ENCODE assay signal across 22 mouse cellular contexts in the genomic region with DNA sequence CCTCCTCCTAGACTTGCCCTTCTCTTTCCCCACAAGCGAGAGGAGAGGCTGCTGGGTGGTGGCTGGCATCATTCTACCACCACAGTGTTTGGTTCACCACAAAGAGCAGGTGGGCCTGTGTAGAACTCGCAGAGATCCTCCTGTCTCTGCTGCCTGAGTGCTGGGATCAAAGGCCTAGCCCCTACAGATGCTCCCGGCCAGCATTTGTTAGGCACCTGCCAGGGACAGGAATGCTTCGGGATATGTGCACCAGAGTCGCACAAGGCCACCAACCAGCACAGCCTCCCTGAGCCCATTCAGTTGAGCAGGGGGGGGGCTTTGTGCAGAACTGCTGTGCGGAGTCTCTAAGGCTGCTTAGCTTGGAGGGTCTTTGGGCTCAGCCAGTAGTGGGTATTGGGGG. TPM values are rescaled to one million over a fixed set of nuclear protein-coding genes. Genes with fewer than 3 reads are reported as not detected.
A peak's percentile ranks its signal among the peaks of the same experiment; 100 is the strongest.
DNase-seq lines count a peak whose midpoint lies in the region; ATAC-seq and TF ChIP-seq lines count a peak whose summit lies in the region.
"Had no signal": no experiment of that assay in that cellular context is flagged by ENCODE, and none has a peak within 500 bp of the region (broad histone marks: within the 10 kb centered on the region; RNA-seq: fewer than 3 reads in every experiment).

No protein-coding gene starts in this region.

- no peak overlapping the region for H3K4me2 ChIP-seq in hindbrain, embryonic 16.5 days (ENCODE audit: low read length)
- 0 out of 2 replicates have a peak overlapping the region, but pooled peaks have one; percentile 3 for H3K4me2 ChIP-seq in intestine, embryonic 14.5 days (ENCODE audit: low read length)
- H3K4me2 ChIP-seq: hindbrain, embryonic 12.5 days; lung, embryonic 15.5 days; midbrain, embryonic 15.5 days had no signal

- no peak for TF ChIP-seq CTCF in ES-Bruce4 (IDR thresholded peaks at IDR 0.05; ENCODE audit: low read depth, low read length)
- TF ChIP-seq CTCF in small intestine, adult 2 months (IDR thresholded peaks at IDR 0.05; ENCODE audit: extremely low read depth, insufficient read length, insufficient replicate concordance, low read depth, low read length), result no peak

- no peaks in the 10 kb centered on the region for H3K27me3 ChIP-seq in hindbrain, embryonic 10.5 days (ENCODE audit: insufficient read depth, poor library complexity, severe bottlenecking)
- H3K27me3 ChIP-seq in hindbrain, embryonic 16.5 days (replicated peaks; ENCODE audit: control insufficient read depth, insufficient read depth, low read length), result no peaks in the 10 kb centered on the region
- H3K27me3 ChIP-seq in ES-Bruce4 (ENCODE audit: control insufficient read depth, insufficient read depth, low read length, poor library complexity, severe bottlenecking), result no peaks in the 10 kb centered on the region
- no peaks in the 10 kb centered on the region for H3K27me3 ChIP-seq in intestine, embryonic 14.5 days (replicated peaks; ENCODE audit: control insufficient read depth, insufficient read depth, low read length)
- H3K27me3 ChIP-seq in small intestine, adult 2 months (ENCODE audit: control insufficient read depth, insufficient read depth, low read length), result no peaks in the 10 kb centered on the region
- H3K27me3 ChIP-seq: CH12.LX; hindbrain, embryonic 12.5 days; lung, embryonic 15.5 days; midbrain, embryonic 15.5 days had no signal

- no peak overlapping the region for H3K9ac ChIP-seq in hindbrain, embryonic 16.5 days (ENCODE audit: low read depth, low read length)
- peak overlapping the region; percentile 69 for H3K9ac ChIP-seq in ES-Bruce4 (ENCODE audit: low read depth, poor library complexity, severe bottlenecking)
- no peak overlapping the region for H3K9ac ChIP-seq in intestine, embryonic 14.5 days (ENCODE audit: low read length)
- H3K9ac ChIP-seq: hindbrain, embryonic 12.5 days; lung, embryonic 15.5 days; midbrain, embryonic 15.5 days had no signal

- H3K9me3 ChIP-seq in hindbrain, embryonic 10.5 days, result no peaks in the 10 kb centered on the region
- H3K9me3 ChIP-seq in hindbrain, embryonic 16.5 days (ENCODE audit: control insufficient read depth, low read length), result no peaks in the 10 kb centered on the region
- H3K9me3 ChIP-seq in ES-Bruce4 (replicated peaks; ENCODE audit: control insufficient read depth, insufficient read depth, low read length, poor library complexity, severe bottlenecking), result no peaks in the 10 kb centered on the region
- no peaks in the 10 kb centered on the region for H3K9me3 ChIP-seq in intestine, embryonic 14.5 days (ENCODE audit: control insufficient read depth, low read length)
- H3K9me3 ChIP-seq: hindbrain, embryonic 12.5 days; lung, embryonic 15.5 days; midbrain, embryonic 15.5 days had no signal

- no peak for ATAC-seq in hindbrain, embryonic 16.5 days
- no peak for ATAC-seq in intestine, embryonic 14.5 days (replicated peaks; ENCODE audit: low FRiP score, low TSS enrichment, low read depth)
- ATAC-seq: forebrain, embryonic 14.5 days; midbrain, embryonic 15.5 days had no signal

- H3K36me3 ChIP-seq in hindbrain, embryonic 10.5 days, result peaks cover 80% of the 10 kb centered on the region
- H3K36me3 ChIP-seq in hindbrain, embryonic 16.5 days (ENCODE audit: control insufficient read depth, insufficient read depth, low read length), result peaks cover 53% of the 10 kb centered on the region
- H3K36me3 ChIP-seq in ES-Bruce4 (ENCODE audit: control insufficient read depth, insufficient read depth, low read length, poor library complexity, severe bottlenecking), result peaks cover 31% of the 10 kb centered on the region
- H3K36me3 ChIP-seq in intestine, embryonic 14.5 days (ENCODE audit: control insufficient read depth, insufficient read depth, low read length), result peaks cover 65% of the 10 kb centered on the region
- peaks cover 68% of the 10 kb centered on the region for H3K36me3 ChIP-seq in small intestine, adult 2 months (ENCODE audit: control insufficient read depth, insufficient read depth, low read length)

- no peak overlapping the region for H3K4me3 ChIP-seq in hindbrain, embryonic 10.5 days
- no peak overlapping the region for H3K4me3 ChIP-seq in hindbrain, embryonic 16.5 days (ENCODE audit: low read length)
- H3K4me3 ChIP-seq in ES-Bruce4 (ENCODE audit: low read depth, low read length), result peak overlapping the region; percentile 26
- no peak overlapping the region for H3K4me3 ChIP-seq in intestine, embryonic 14.5 days (ENCODE audit: low read depth, low read length)
- H3K4me3 ChIP-seq in small intestine, adult 2 months (ENCODE audit: low read depth, low read length), result peak overlapping the region; percentile 48
- H3K4me3 ChIP-seq: hindbrain, embryonic 12.5 days; lung, embryonic 15.5 days; midbrain, embryonic 15.5 days had no signal

- peaks cover 51% of the 10 kb centered on the region for H3K4me1 ChIP-seq in hindbrain, embryonic 10.5 days (replicated peaks)
- H3K4me1 ChIP-seq in hindbrain, embryonic 16.5 days (ENCODE audit: control insufficient read depth, insufficient read depth, low read depth, low read length), result peaks cover 15% of the 10 kb centered on the region
- H3K4me1 ChIP-seq in ES-Bruce4 (ENCODE audit: control insufficient read depth, insufficient read depth, low read length), result no peaks in the 10 kb centered on the region
- peaks cover 18% of the 10 kb centered on the region for H3K4me1 ChIP-seq in intestine, embryonic 14.5 days (replicated peaks; ENCODE audit: control insufficient read depth, insufficient read depth, low read length)
- H3K4me1 ChIP-seq in small intestine, adult 2 months (ENCODE audit: control insufficient read depth, insufficient read depth, insufficient read length, low read length), result peaks cover 57% of the 10 kb centered on the region

- WGBS in hindbrain, embryonic 10.5 days, result 96% methylated on average over 6 of the region's 6 CpGs
- WGBS in hindbrain, embryonic 16.5 days, result 98% methylated on average over 6 of the region's 6 CpGs
- WGBS in intestine, embryonic 14.5 days, result 93% methylated on average over 6 of the region's 6 CpGs
- 48% methylated on average over 6 of the region's 6 CpGs for WGBS in small intestine, adult 2 months

- DNase-seq in hindbrain, embryonic 10.5 days (ENCODE audit: low spot score), result no peak
- DNase-seq in intestine, embryonic 14.5 days (ENCODE audit: low spot score), result no peak
- no peak for DNase-seq in ovary, postnatal 36 days (ENCODE audit: low spot score)
- DNase-seq in left cerebral cortex, adult 18-20 months (ENCODE audit: low spot score in 2 of 2), result no peak
- DNase-seq in urinary bladder, postnatal 25 days (ENCODE audit: low spot score), result no peak
- DNase-seq: cerebellum, postnatal 10 days; kidney, adult 11 months; thymus, postnatal 36 days had no signal

- no peak for TF ChIP-seq EP300 in ES-Bruce4 (IDR thresholded peaks at IDR 0.05; ENCODE audit: insufficient read depth, low read depth, low read length)

- H3K27ac ChIP-seq in hindbrain, embryonic 10.5 days, result 0 out of 2 replicates have a peak overlapping the region, but pooled peaks have one; percentile 26
- H3K27ac ChIP-seq in hindbrain, embryonic 16.5 days (ENCODE audit: low read depth, low read length), result no peak overlapping the region
- peak overlapping the region; percentile 22 for H3K27ac ChIP-seq in ES-Bruce4 (ENCODE audit: insufficient read depth, low read length)
- no peak overlapping the region for H3K27ac ChIP-seq in intestine, embryonic 14.5 days (ENCODE audit: low read depth)
- peak overlapping the region; percentile 85 for H3K27ac ChIP-seq in small intestine, adult 2 months (ENCODE audit: insufficient read depth, low read depth, low read length)
- H3K27ac ChIP-seq: hindbrain, embryonic 12.5 days; lung, embryonic 15.5 days; midbrain, embryonic 15.5 days had no signal

- TF ChIP-seq POLR2A in ES-Bruce4 (IDR thresholded peaks at IDR 0.05; ENCODE audit: insufficient read depth, low read length), result no peak
- TF ChIP-seq POLR2A in small intestine, adult 2 months (IDR thresholded peaks at IDR 0.05; ENCODE audit: low read depth, low read length), result no peak

RNA-seq across cellular contexts. Expression of a gene that starts 10.3 kb away (rescaled TPM):
- 9.4 and 12.4 TPM in 2 replicates for polyA plus RNA-seq in hindbrain, embryonic 10.5 days (2016; fragmentation: Nextera tagmentation; extraction: Ambion mirVana)
- polyA plus RNA-seq in hindbrain, embryonic 16.5 days (2015; fragmentation: Nextera tagmentation; extraction: Ambion mirVana), result 13.3 and 13.6 TPM in 2 replicates
- polyA plus RNA-seq in ES-Bruce4 (2011; ENCODE audit: insufficient read depth, insufficient read length, low read depth, missing spikeins), result 12.6 and 14.4 TPM in 2 replicates
- 23.2 and 28.7 TPM in 2 replicates for polyA plus RNA-seq in intestine, embryonic 14.5 days (2014; fragmentation: Nextera tagmentation; extraction: Ambion mirVana)
- polyA plus RNA-seq in small intestine, adult 2 months (2012; rRNA removed), result 94.8 and 187 TPM in 2 replicates
- total RNA-seq in left cerebral cortex, adult 18-20 months (2021), result 100 to 1,000 TPM; 135 to 137 TPM

RNA-seq across cellular contexts. Expression of a gene that starts 22.4 kb away (rescaled TPM):
- polyA plus RNA-seq in hindbrain, embryonic 10.5 days (2016; fragmentation: Nextera tagmentation; extraction: Ambion mirVana), result 64.1 and 72.2 TPM in 2 replicates
- polyA plus RNA-seq in hindbrain, embryonic 16.5 days (2015; fragmentation: Nextera tagmentation; extraction: Ambion mirVana), result 47.1 and 56.9 TPM in 2 replicates
- polyA plus RNA-seq in ES-Bruce4 (2011; ENCODE audit: insufficient read depth, insufficient read length, low read depth, missing spikeins), result 36.8 and 44.9 TPM in 2 replicates
- polyA plus RNA-seq in intestine, embryonic 14.5 days (2014; fragmentation: Nextera tagmentation; extraction: Ambion mirVana), result 40.8 and 43.3 TPM in 2 replicates
- polyA plus RNA-seq in small intestine, adult 2 months (2012; rRNA removed), result 29.1 and 53.3 TPM in 2 replicates
- 10 to 100 TPM; 27.8 to 28.8 TPM for total RNA-seq in left cerebral cortex, adult 18-20 months (2021)

RNA-seq across cellular contexts. Expression of a gene that starts 31.1 kb away (rescaled TPM):
- polyA plus RNA-seq in hindbrain, embryonic 10.5 days (2016; fragmentation: Nextera tagmentation; extraction: Ambion mirVana), result 495 and 570 TPM in 2 replicates
- polyA plus RNA-seq in hindbrain, embryonic 16.5 days (2015; fragmentation: Nextera tagmentation; extraction: Ambion mirVana), result 525 and 551 TPM in 2 replicates
- polyA plus RNA-seq in ES-Bruce4 (2011; ENCODE audit: insufficient read depth, insufficient read length, low read depth, missing spikeins), result 2,442 and 2,478 TPM in 2 replicates
- polyA plus RNA-seq in intestine, embryonic 14.5 days (2014; fragmentation: Nextera tagmentation; extraction: Ambion mirVana), result 484 and 490 TPM in 2 replicates
- polyA plus RNA-seq in small intestine, adult 2 months (2012; rRNA removed), result 755 and 1,606 TPM in 2 replicates
- total RNA-seq in left cerebral cortex, adult 18-20 months (2021), result 100 to 1,000 TPM; 899 to 919 TPM

RNA-seq across cellular contexts. Expression of a gene that starts 37.5 kb away (rescaled TPM):
- 58.3 and 75.6 TPM in 2 replicates for polyA plus RNA-seq in hindbrain, embryonic 10.5 days (2016; fragmentation: Nextera tagmentation; extraction: Ambion mirVana)
- polyA plus RNA-seq in hindbrain, embryonic 16.5 days (2015; fragmentation: Nextera tagmentation; extraction: Ambion mirVana), result 49.0 and 58.7 TPM in 2 replicates
- 61.2 and 64.8 TPM in 2 replicates for polyA plus RNA-seq in ES-Bruce4 (2011; ENCODE audit: insufficient read depth, insufficient read length, low read depth, missing spikeins)
- 57.8 and 58.8 TPM in 2 replicates for polyA plus RNA-seq in intestine, embryonic 14.5 days (2014; fragmentation: Nextera tagmentation; extraction: Ambion mirVana)
- 102 and 228 TPM in 2 replicates for polyA plus RNA-seq in small intestine, adult 2 months (2012; rRNA removed)
- 10 to 100 TPM; 77.4 to 80.3 TPM for total RNA-seq in left cerebral cortex, adult 18-20 months (2021)

RNA-seq across cellular contexts. Expression of a gene that starts 38.3 kb away (rescaled TPM):
- polyA plus RNA-seq in hindbrain, embryonic 10.5 days (2016; fragmentation: Nextera tagmentation; extraction: Ambion mirVana), result not detected in 2 replicates
- polyA plus RNA-seq in hindbrain, embryonic 16.5 days (2015; fragmentation: Nextera tagmentation; extraction: Ambion mirVana), result not detected in 2 replicates
- polyA plus RNA-seq in ES-Bruce4 (2011; ENCODE audit: insufficient read depth, insufficient read length, low read depth, missing spikeins), result not detected in 2 replicates
- polyA plus RNA-seq in intestine, embryonic 14.5 days (2014; fragmentation: Nextera tagmentation; extraction: Ambion mirVana), result not detected in 2 replicates
- polyA plus RNA-seq in small intestine, adult 2 months (2012; rRNA removed), result not detected in 2 replicates
- not detected for total RNA-seq in left cerebral cortex, adult 18-20 months (2021)
- total RNA-seq: adrenal gland, postnatal 4 days; CH12.LX; left cerebral cortex, adult 8-10 months had no signal
- polyA plus RNA-seq: forebrain, embryonic 14.5 days; gonadal fat pad, adult 2 months; hindbrain, embryonic 12.5 days; limb, embryonic 14.5 days; macrophage; midbrain, embryonic 15.5 days; spleen, adult 2 months had no signal

Comparison
In these comparisons a context has a peak if more than half of its experiments do, and no peak if none do; other contexts are left out.
1. H3K27ac ChIP-seq: peak in hindbrain, embryonic 10.5 days (single experiment), ES-Bruce4 (single experiment) and small intestine, adult 2 months (single experiment); none in hindbrain, embryonic 16.5 days (single experiment) and intestine, embryonic 14.5 days (single experiment).
2. H3K4me3 ChIP-seq: peak in ES-Bruce4 (single experiment) and small intestine, adult 2 months (single experiment); none in hindbrain, embryonic 10.5 days (single experiment), hindbrain, embryonic 16.5 days (single experiment) and intestine, embryonic 14.5 days (single experiment).